Mouse (Mus musculus) kidney, embryonic 16.5 days (tissue): Measurements from ENCODE around the gene Fam71a. TPM values are rescaled to one million over a fixed set of nuclear protein-coding genes. Genes with fewer than 3 reads are reported as not detected.

ENCODE experiments used
- ATAC-seq: fragments of 200-750 bp; cut with Nextera tagmentation; 2 replicates; pipeline ENCODE4 v1.8.0; 2017; ENCODE audit warnings: moderate TSS enrichment; ENCODE audit not compliant: low FRiP score, low TSS enrichment
- H3K27ac ChIP-seq: fragments of 300-500 bp; sonication (generic); 2 replicates; pipeline ENCODE4 v1.5.1; 2014; ENCODE audit warnings: low read length
- H3K27me3 ChIP-seq: fragments of 300-500 bp; sonication (generic); 2 replicates; pipeline ENCODE4 v1.6.1; 2014; ENCODE audit warnings: low read length, control low read depth, mixed read lengths; ENCODE audit not compliant: insufficient read depth
- H3K36me3 ChIP-seq: fragments of 300-500 bp; sonication (generic); 2 replicates; pipeline ENCODE4 v1.6.1; 2014; ENCODE audit warnings: low read length, control low read depth, mixed read lengths; ENCODE audit not compliant: insufficient read depth
- H3K4me1 ChIP-seq: fragments of 300-500 bp; sonication (generic); 2 replicates; pipeline ENCODE4 v1.6.1; 2014; ENCODE audit warnings: low read length, control low read depth, mixed read lengths; ENCODE audit not compliant: insufficient read depth
- H3K4me2 ChIP-seq: fragments of 300-500 bp; sonication (generic); replicated peaks from 2 replicates; pipeline ENCODE4 v1.6.1; 2014; ENCODE audit warnings: low read depth, low read length
- H3K4me3 ChIP-seq: fragments of 300-500 bp; sonication (generic); 2 replicates; pipeline ENCODE4 v1.5.1; 2014; ENCODE audit warnings: mild to moderate bottlenecking, low read length
- H3K9ac ChIP-seq: fragments of 300-500 bp; sonication (generic); replicated peaks from 2 replicates; pipeline ENCODE4 v1.6.1; 2014; ENCODE audit warnings: low read length
- H3K9me3 ChIP-seq: fragments of 300-500 bp; sonication (generic); 2 replicates; pipeline ENCODE4 v1.6.1; 2016; ENCODE audit warnings: low read length, control low read depth
- WGBS: fragments of 180-500 bp; shearing (Covaris S2); extraction: QIAGEN DNeasy Blood & Tissue Kit; methylation state at CpG from one replicate; pipeline ENCODE4 v1.1.7; 2014; 5-methylcytosine and 5-hydroxymethylcytosine counted together
- polyA plus RNA-seq: library from polyadenylated mRNA; unstranded; fragments of >200 nt; fragmentation: Nextera tagmentation; extraction: Ambion mirVana; gene quantifications from 2 replicates; pipeline ENCODE4 v1.2.1, GENCODE M21; 2015

The Fam71a gene
- polyA plus RNA-seq, 1 experiment from 2014 or later: not detected

GRCm38 (mm10) chr1:191132240-191132639, 32.4 kb downstream of the Fam71a start:
- WGBS: 63% methylated on average over 5 of the region's 5 CpGs
- Histone ChIP-seq H3K4me3 (no peak overlapping the region), H3K27ac (no peak overlapping the region), H3K36me3 (no peaks in the 10 kb centered on the region), H3K4me1 (no peaks in the 10 kb centered on the region), H3K4me2 (no peak overlapping the region), H3K9ac (no peak overlapping the region), H3K9me3 (peaks cover 12% of the 10 kb centered on the region; the same call in 1 of the 2 replicates), H3K27me3 (no peaks in the 10 kb centered on the region)
- peak; percentile 61; the same call in 1 of the 2 replicates for ATAC-seq

DNA sequence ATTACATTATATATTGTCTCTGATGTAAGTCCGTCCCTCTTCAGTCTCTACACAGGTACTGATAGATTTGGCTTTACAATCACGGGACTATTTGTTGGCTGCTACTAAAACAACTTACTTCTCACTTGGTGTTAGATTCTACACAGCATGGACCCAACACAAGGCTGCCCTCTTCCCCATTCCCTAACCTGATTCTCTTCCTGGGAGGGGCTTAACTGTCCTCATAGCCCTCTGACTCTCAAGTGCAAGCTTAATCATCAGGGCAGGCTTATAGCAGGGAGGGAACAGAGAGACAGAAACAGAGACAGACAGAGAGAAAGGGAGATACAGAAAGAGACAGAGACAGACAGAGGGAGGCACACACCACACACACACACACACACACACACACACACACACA, 32.9 kb downstream of the Fam71a start:
- ATAC-seq: no peak
- Histone ChIP-seq H3K9me3 (peaks cover 12% of the 10 kb centered on the region; the same call in 1 of the 2 replicates), H3K27me3 (no peaks in the 10 kb centered on the region), H3K36me3 (no peaks in the 10 kb centered on the region), H3K4me2 (no peak overlapping the region), H3K27ac (no peak overlapping the region), H3K4me1 (no peaks in the 10 kb centered on the region), H3K9ac (no peak overlapping the region), H3K4me3 (no peak overlapping the region)
- 89% methylated on average over 2 of the region's 2 CpGs for WGBS

- ATAC-seq: peak; percentile 91
- H3K27me3 ChIP-seq: peaks cover 6% of the 10 kb centered on the region; the same call in 1 of the 2 replicates
- peaks cover 8% of the 10 kb centered on the region; the same call in 1 of the 2 replicates for H3K4me1 ChIP-seq
- peak overlapping the region; percentile 22; the same call in 1 of the 2 replicates for H3K9ac ChIP-seq
- H3K4me3 ChIP-seq: peak overlapping the region; percentile 37
- peak overlapping the region; percentile 54 for H3K4me2 ChIP-seq
- no peaks in the 10 kb centered on the region for H3K36me3 ChIP-seq
- H3K9me3 ChIP-seq: peaks cover 12% of the 10 kb centered on the region; the same call in 1 of the 2 replicates
- 13% methylated on average over 38 of the region's 38 CpGs for WGBS
- no peak overlapping the region for H3K27ac ChIP-seq
Observed at GRCm38 (mm10) chr1:191125811-191126638, 38.6 kb downstream of the Fam71a start.

DNA sequence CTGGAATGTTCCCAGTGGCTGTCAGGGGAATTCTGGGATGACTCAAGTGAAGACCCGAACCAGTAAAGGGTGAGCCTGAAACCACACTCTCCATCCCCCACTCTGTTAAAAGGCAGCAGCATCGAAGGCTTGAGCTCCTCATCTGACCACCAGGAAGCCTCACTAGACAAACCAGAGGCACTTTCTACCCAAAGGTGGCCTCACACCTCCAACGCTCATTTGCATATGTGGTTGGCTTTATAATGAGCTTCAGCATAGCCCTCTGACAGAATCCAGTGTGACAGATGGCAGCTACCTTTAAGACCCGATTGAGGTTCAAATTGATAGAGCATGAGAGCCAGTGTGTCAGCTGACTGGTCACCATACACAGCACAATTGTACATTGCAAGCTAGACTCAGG, 40.3 kb downstream of the Fam71a start:
- Histone ChIP-seq H3K9me3 (peaks cover 2% of the 10 kb centered on the region; the same call in 1 of the 2 replicates), H3K27ac (no peak overlapping the region), H3K4me3 (no peak overlapping the region), H3K4me2 (no peak overlapping the region), H3K9ac (no peak overlapping the region), H3K36me3 (no peaks in the 10 kb centered on the region), H3K4me1 (peaks cover 8% of the 10 kb centered on the region; the same call in 1 of the 2 replicates), H3K27me3 (peaks cover 6% of the 10 kb centered on the region; the same call in 1 of the 2 replicates)
- WGBS: 66% methylated on average over 4 of the region's 4 CpGs
- ATAC-seq: no peak

DNA sequence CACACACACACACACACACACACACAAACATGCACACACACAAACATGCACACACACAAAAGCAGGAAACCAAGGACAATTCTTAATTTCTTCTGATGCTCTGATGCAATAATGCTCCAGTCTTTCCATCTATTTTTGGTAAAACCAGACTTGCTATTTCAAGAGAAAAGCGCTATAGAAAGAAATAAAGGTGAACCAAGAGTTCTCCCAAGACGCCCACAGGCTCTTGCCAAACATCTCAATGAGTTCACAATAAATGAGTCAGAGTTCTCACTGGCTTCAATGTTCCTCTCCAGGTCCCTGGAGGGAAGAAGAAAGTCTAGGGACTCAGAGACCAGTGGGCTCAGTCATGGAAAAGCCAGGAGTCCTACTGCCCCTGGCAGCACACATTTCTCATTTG, 40.9 kb downstream of the Fam71a start:
- no peak for ATAC-seq

DNA sequence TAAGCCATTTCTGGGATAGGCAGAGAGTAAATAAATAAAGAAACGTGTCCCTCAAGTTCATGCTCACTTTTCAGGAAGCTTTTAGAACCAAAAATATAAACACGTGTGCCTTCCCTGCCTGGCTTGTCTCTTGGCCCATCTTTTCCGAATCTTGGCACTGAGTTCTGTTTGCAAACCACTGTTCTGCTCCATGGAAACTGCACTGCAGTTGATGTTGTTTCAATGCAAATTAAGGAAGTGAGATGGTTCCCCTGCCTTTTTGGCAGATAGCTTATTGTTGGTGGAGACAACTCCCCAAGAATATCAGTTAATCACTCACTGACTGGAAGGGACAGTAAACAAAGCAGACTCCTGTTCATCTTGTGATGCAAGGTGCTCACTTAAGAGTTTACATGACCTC, 41.9 kb downstream of the Fam71a start:
- H3K9ac ChIP-seq: no peak overlapping the region
- WGBS: 59% methylated on average over 3 of the region's 3 CpGs
- ATAC-seq: no peak
- H3K4me1 ChIP-seq: peaks cover 8% of the 10 kb centered on the region; the same call in 1 of the 2 replicates
- H3K36me3 ChIP-seq: no peaks in the 10 kb centered on the region
- H3K4me2 ChIP-seq: no peak overlapping the region
- H3K27ac ChIP-seq: no peak overlapping the region
- H3K9me3 ChIP-seq: no peaks in the 10 kb centered on the region
- H3K4me3 ChIP-seq: no peak overlapping the region
- H3K27me3 ChIP-seq: peaks cover 6% of the 10 kb centered on the region; the same call in 1 of the 2 replicates

More for the DNA sequence above, 40.9 kb downstream of the Fam71a start:
- peaks cover 8% of the 10 kb centered on the region; the same call in 1 of the 2 replicates for H3K4me1 ChIP-seq
- H3K4me2 ChIP-seq: no peak overlapping the region
- no peaks in the 10 kb centered on the region for H3K36me3 ChIP-seq
- H3K9me3 ChIP-seq: no peaks in the 10 kb centered on the region
- no peak overlapping the region for H3K4me3 ChIP-seq
- WGBS: 85% methylated on average over 2 of the region's 2 CpGs
- H3K9ac ChIP-seq: no peak overlapping the region
- no peak overlapping the region for H3K27ac ChIP-seq
- peaks cover 6% of the 10 kb centered on the region; the same call in 1 of the 2 replicates for H3K27me3 ChIP-seq

DNA sequence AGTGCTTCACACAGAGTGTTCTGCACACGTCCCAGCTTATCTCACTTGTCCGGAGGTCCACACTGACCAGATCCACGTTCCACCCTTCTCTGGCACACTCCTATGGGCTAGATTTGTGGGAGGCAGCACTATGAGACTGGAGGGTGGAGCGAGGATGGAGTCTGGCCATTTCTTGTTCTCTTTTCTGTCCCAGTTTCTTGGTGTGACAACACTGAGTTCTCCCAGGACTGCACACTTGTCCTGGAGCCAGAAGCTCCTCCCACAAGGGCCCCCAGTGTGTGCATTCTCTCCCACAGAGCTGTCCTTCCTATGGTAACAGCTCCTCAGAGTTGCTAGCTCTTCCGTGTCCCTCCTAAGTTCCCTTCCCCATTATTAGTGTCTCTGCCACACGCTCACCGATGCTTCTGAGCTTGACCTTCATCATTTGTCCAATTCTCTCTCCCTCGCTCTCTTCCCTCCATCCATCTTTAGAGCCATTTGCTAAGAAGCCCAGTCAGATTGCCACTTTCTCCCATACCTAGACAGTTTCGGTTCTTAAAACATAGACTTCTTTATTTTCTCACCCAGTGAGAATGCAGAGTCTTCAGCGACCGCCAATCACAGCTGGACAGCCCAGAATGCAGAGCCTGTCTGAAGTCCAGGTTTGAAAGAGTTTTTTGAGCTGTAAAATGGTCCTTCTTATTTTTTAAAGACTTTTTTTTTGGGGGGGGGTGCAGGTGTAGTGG, 48.9 kb downstream of the Fam71a start:
- no peak for ATAC-seq
- H3K4me3 ChIP-seq: no peak overlapping the region
- WGBS: 84% methylated on average over 11 of the region's 11 CpGs

GRCm38 (mm10) chr1:191114868-191115267, 49.7 kb downstream of the Fam71a start:
- Histone ChIP-seq H3K9me3 (no peaks in the 10 kb centered on the region), H3K36me3 (no peaks in the 10 kb centered on the region), H3K4me1 (peaks cover 16% of the 10 kb centered on the region), H3K4me3 (no peak overlapping the region), H3K27ac (no peak overlapping the region), H3K4me2 (no peak overlapping the region), H3K9ac (no peak overlapping the region), H3K27me3 (no peaks in the 10 kb centered on the region)
- ATAC-seq: no peak
- WGBS: 72% methylated on average over 7 of the region's 7 CpGs

More for the DNA sequence above, 48.9 kb downstream of the Fam71a start:
- Histone ChIP-seq H3K27me3 (no peaks in the 10 kb centered on the region), H3K9ac (no peak overlapping the region), H3K9me3 (no peaks in the 10 kb centered on the region), H3K36me3 (no peaks in the 10 kb centered on the region), H3K27ac (no peak overlapping the region), H3K4me1 (peaks cover 14% of the 10 kb centered on the region), H3K4me2 (no peak overlapping the region)
